Mouse (Mus musculus) embryonic fibroblast, embryonic 13.5 days (primary cell): Measurements from ENCODE around the gene Myt1l.

Source experiments
- CTCF ChIP-seq: IDR thresholded peaks from 2 replicates; pipeline ENCODE4 v1.5.1; 2011; ENCODE audit warnings: mild to moderate bottlenecking, control low read depth, low read length, moderate library complexity, borderline replicate concordance; ENCODE audit not compliant: insufficient read depth
- POLR2A ChIP-seq: IDR thresholded peaks from 2 replicates; pipeline ENCODE4 v1.6.1; 2011; ENCODE audit warnings: low read depth, mild to moderate bottlenecking, control low read depth, low read length, moderate library complexity

DNA sequence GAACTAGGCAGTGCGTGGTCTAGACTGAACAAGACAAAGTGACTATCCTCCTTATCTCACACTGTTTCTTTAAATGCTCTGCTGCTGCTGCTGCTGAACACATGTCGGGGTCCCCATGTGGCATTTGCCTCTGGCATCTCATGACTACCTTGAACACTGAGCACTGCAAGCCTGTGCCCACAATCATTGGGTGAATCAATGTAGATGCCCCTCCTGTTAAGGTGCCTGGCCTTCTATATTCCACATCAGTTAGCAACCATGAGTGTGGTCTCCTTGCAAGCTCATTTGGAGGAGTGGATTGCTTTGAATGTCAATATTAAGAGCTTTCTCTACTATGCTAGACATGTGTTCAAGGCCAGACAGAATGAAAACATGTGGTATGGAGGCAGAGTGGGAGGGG is 287.3 kb downstream of the Myt1l start:
- TF ChIP-seq POLR2A: no peak
- no peak for TF ChIP-seq CTCF
